Mouse (Mus musculus) E14TG2a.4 (cell line): ENCODE measurements around the gene Utp20.

ENCODE experiments used
- CTCF ChIP-seq: conservative IDR thresholded peaks from 2 replicates; pipeline ENCODE4 v1.5.1; 2014; ENCODE audit warnings: low read length
- NANOG ChIP-seq: IDR thresholded peaks from 2 replicates; pipeline ENCODE4 v1.6.1; 2014; ENCODE audit warnings: borderline replicate concordance, low read length, mixed read lengths

GRCm38 (mm10) chr10:88717756-88718025, 108.9 kb downstream of the Utp20 start:
- TF ChIP-seq CTCF (no peak), NANOG (no peak)
